Mouse (Mus musculus) T-helper 2 cell (primary cell): Measurements from ENCODE around the gene Usp6nl.

Experiments
- in situ Hi-C: fragments of 300-600 bp; cut with MboI, MseI; formaldehyde crosslinking; loops from one replicate; pipeline ENCODE4 v1.15.1; 2025; ENCODE audit warnings: high pct_unique_total_duplicates

The Usp6nl gene

GRCm38 (mm10) chr2:6407711-6408110 lies 85.2 kb downstream of the Usp6nl start:
- in situ Hi-C loops: loop anchor here (5.0 kb wide), 1 partner anchor 190 kb away; no protein-coding TSS in a partner anchor

GRCm38 (mm10) chr2:6412645-6413044 lies 90.2 kb downstream of the Usp6nl start:
- in situ Hi-C loops: no loop called here

GRCm38 (mm10) chr2:6413723-6414122 lies 91.3 kb downstream of the Usp6nl start:
- in situ Hi-C loops: no loop called here

GRCm38 (mm10) chr2:6414400-6414799 lies 91.9 kb downstream of the Usp6nl start:
- in situ Hi-C loops: no loop called here

- in situ Hi-C loops: no loop called here
Measured at GRCm38 (mm10) chr2:6417158-6417557, 94.7 kb downstream of the Usp6nl start.

GRCm38 (mm10) chr2:6423661-6424550 lies 101.4 kb downstream of the Usp6nl start:
- in situ Hi-C loops: no loop called here

- in situ Hi-C loops: no loop called here
Measured at GRCm38 (mm10) chr2:6424851-6425250, 102.4 kb downstream of the Usp6nl start.

- in situ Hi-C loops: no loop called here
Measured at GRCm38 (mm10) chr2:6436085-6436950, 113.9 kb downstream of the Usp6nl start.

GRCm38 (mm10) chr2:6441688-6442087 lies 119.2 kb downstream of the Usp6nl start:
- in situ Hi-C loops: no loop called here

- in situ Hi-C loops: no loop called here
Measured at GRCm38 (mm10) chr2:6442302-6442701, 119.8 kb downstream of the Usp6nl start.

- in situ Hi-C loops: no loop called here
Measured at GRCm38 (mm10) chr2:6444015-6444414, 121.5 kb downstream of the Usp6nl start.

GRCm38 (mm10) chr2:6444723-6445169 lies 122.3 kb downstream of the Usp6nl start:
- in situ Hi-C loops: no loop called here

GRCm38 (mm10) chr2:6445858-6446257 lies 123.4 kb downstream of the Usp6nl start:
- in situ Hi-C loops: no loop called here

- in situ Hi-C loops: no loop called here
Measured at GRCm38 (mm10) chr2:6448880-6449279, 126.4 kb downstream of the Usp6nl start.

- in situ Hi-C loops: no loop called here
Measured at GRCm38 (mm10) chr2:6449656-6450055, 127.2 kb downstream of the Usp6nl start.

- in situ Hi-C loops: no loop called here
Measured at GRCm38 (mm10) chr2:6450544-6450943, 128.1 kb downstream of the Usp6nl start.

- in situ Hi-C loops: no loop called here
Measured at GRCm38 (mm10) chr2:6454941-6455516, 132.6 kb downstream of the Usp6nl start.

GRCm38 (mm10) chr2:6459282-6460047 lies 137.0 kb downstream of the Usp6nl start:
- in situ Hi-C loops: no loop called here

- in situ Hi-C loops: no loop called here
Measured at GRCm38 (mm10) chr2:6462306-6462705, 139.8 kb downstream of the Usp6nl start.

- in situ Hi-C loops: no loop called here
Measured at GRCm38 (mm10) chr2:6463772-6464661, 141.6 kb downstream of the Usp6nl start.
